Mouse (Mus musculus): ENCODE measurements around the gene Hacd3. TPM values are rescaled to one million over a fixed set of nuclear protein-coding genes. Genes with fewer than 3 reads are reported as not detected.

Gene Hacd3
- 91.3 and 92.1 TPM in 2 replicates for polyA plus RNA-seq (2015; fragmentation: Nextera tagmentation; extraction: Ambion mirVana)

- H3K27ac ChIP-seq = peak within 1 kb of the TSS; percentile 86
- under 1% methylated on average over 81 of the region's 81 CpGs for WGBS
- peak; percentile 90 for ATAC-seq (ENCODE audit: insufficient number of reproducible peaks, insufficient read depth, low FRiP score, low TSS enrichment, low read depth)
- no peaks in the 10 kb centered on the region for H3K9me3 ChIP-seq
- H3K4me2 ChIP-seq = peak within 1 kb of the TSS; percentile 87
- H3K27me3 ChIP-seq = no peaks in the 10 kb centered on the region
- peak within 1 kb of the TSS; percentile 98 for H3K4me3 ChIP-seq
- peak within 1 kb of the TSS; percentile 96 for H3K9ac ChIP-seq
- H3K4me1 ChIP-seq = peaks cover 36% of the 10 kb centered on the region
- no peaks in the 10 kb centered on the region for H3K36me3 ChIP-seq
Observed at GRCm38 (mm10) chr9:65020991-65021886, at the start of gene Hacd3. TSS of gene Hacd3 (minus strand) at chr9:65021693.

- Histone ChIP-seq H3K27me3 (no peaks in the 10 kb centered on the region), H3K4me3 (no peak overlapping the region), H3K27ac (no peak overlapping the region), H3K36me3 (peaks cover 89% of the 10 kb centered on the region), H3K4me2 (no peak overlapping the region), H3K9ac (no peak overlapping the region), H3K9me3 (no peaks in the 10 kb centered on the region), H3K4me1 (no peaks in the 10 kb centered on the region)
- ATAC-seq (ENCODE audit: insufficient number of reproducible peaks, insufficient read depth, low FRiP score, low TSS enrichment, low read depth) = no peak
- 90% methylated on average over 3 of the region's 3 CpGs for WGBS
Observed at GRCm38 (mm10) chr9:65070587-65070986, 49.1 kb upstream of the Hacd3 start.

DNA sequence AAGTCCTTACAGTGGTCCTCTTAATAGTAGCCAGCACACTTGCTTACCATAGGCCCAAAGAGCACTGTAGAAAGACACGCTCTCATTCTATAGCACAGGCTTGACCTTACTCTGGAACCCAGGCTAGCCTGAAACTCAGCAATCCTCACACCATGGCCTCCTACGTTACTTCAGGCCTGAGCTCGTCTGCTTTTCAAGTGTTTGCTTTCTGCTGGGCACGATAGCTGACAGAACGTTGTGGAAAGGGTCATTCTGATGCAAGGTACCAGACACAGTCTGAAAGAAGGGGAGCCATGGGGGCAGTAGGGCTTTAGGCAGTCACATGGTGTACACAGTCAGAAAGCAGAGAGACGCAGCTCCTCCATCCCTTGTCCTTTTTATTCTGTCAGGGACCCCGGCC, 42.8 kb upstream of the Hacd3 start:
- no peaks in the 10 kb centered on the region for H3K4me1 ChIP-seq
- no peak for ATAC-seq (ENCODE audit: insufficient number of reproducible peaks, insufficient read depth, low FRiP score, low TSS enrichment, low read depth)
- no peaks in the 10 kb centered on the region for H3K9me3 ChIP-seq
- 93% methylated on average over 7 of the region's 7 CpGs for WGBS
- H3K4me3 ChIP-seq = no peak overlapping the region
- H3K27me3 ChIP-seq = no peaks in the 10 kb centered on the region
- H3K36me3 ChIP-seq = peaks cover 74% of the 10 kb centered on the region
- no peak overlapping the region for H3K9ac ChIP-seq
- no peak overlapping the region for H3K4me2 ChIP-seq
- H3K27ac ChIP-seq = no peak overlapping the region

DNA sequence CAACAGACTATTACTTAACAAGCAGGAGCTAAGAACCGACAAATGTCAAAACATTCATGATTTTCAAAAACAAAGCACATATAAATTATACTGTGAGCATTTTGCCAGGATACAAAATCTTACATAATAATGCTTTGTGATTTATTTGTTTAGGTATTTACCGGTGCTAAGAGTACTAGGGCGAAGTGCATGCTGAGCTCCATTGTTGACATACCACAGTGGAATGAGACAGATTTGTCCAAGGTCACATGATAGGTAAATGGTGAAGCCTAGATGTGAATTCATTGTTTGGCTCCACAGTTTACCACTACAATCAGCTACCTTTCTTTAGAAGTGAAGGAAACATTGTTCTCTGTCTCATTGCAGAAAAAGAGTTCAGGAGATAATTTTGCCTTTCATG, 29.5 kb upstream of the Hacd3 start:
- H3K4me3 ChIP-seq = no peak overlapping the region
- no peaks in the 10 kb centered on the region for H3K9me3 ChIP-seq
- peaks cover 91% of the 10 kb centered on the region for H3K36me3 ChIP-seq
- no peaks in the 10 kb centered on the region for H3K27me3 ChIP-seq
- H3K27ac ChIP-seq = no peak overlapping the region
- no peak overlapping the region for H3K9ac ChIP-seq
- 96% methylated on average over 3 of the region's 3 CpGs for WGBS
- no peak for ATAC-seq (ENCODE audit: insufficient number of reproducible peaks, insufficient read depth, low FRiP score, low TSS enrichment, low read depth)
- H3K4me2 ChIP-seq = no peak overlapping the region
- 0 out of 2 replicates have a peak, but pooled peaks cover 4% of the 10 kb centered on the region for H3K4me1 ChIP-seq

DNA sequence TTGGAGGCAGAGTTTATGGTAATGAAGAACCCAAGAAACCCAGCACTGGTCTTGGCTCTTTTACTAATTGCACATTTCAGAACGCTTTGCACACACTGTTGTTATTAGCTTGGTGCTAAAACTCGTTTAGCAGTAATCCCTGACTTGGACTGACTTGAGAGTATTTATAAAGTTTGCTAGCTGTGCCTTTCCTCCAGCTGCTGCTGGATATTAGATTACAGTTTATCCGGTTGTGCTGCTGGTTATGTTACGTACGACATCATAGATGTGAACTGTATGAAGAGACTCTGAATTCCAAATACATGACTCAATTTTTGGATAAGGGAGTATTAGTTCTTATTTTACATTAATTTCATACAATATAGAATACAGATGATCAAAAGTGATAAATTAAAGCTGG, 27.9 kb upstream of the Hacd3 start:
- peaks cover 87% of the 10 kb centered on the region for H3K36me3 ChIP-seq
- no peak overlapping the region for H3K4me2 ChIP-seq
- ATAC-seq (ENCODE audit: insufficient number of reproducible peaks, insufficient read depth, low FRiP score, low TSS enrichment, low read depth) = no peak
- no peaks in the 10 kb centered on the region for H3K27me3 ChIP-seq
- H3K4me1 ChIP-seq = no peaks in the 10 kb centered on the region
- H3K9ac ChIP-seq = no peak overlapping the region
- H3K27ac ChIP-seq = no peak overlapping the region
- WGBS = 76% methylated on average over 5 of the region's 5 CpGs
- no peaks in the 10 kb centered on the region for H3K9me3 ChIP-seq
- no peak overlapping the region for H3K4me3 ChIP-seq

GRCm38 (mm10) chr9:65046993-65047392, 25.5 kb upstream of the Hacd3 start:
- Histone ChIP-seq H3K27ac (no peak overlapping the region), H3K4me2 (no peak overlapping the region), H3K4me3 (no peak overlapping the region), H3K27me3 (no peaks in the 10 kb centered on the region), H3K4me1 (no peaks in the 10 kb centered on the region), H3K9ac (no peak overlapping the region), H3K9me3 (no peaks in the 10 kb centered on the region), H3K36me3 (peaks cover 83% of the 10 kb centered on the region)
- ATAC-seq (ENCODE audit: insufficient number of reproducible peaks, insufficient read depth, low FRiP score, low TSS enrichment, low read depth) = no peak
- 85% methylated on average over 1 of the region's 1 CpGs for WGBS

- no peaks in the 10 kb centered on the region for H3K9me3 ChIP-seq
- H3K9ac ChIP-seq = no peak overlapping the region
- H3K4me2 ChIP-seq = no peak overlapping the region
- no peaks in the 10 kb centered on the region for H3K27me3 ChIP-seq
- H3K4me3 ChIP-seq = no peak overlapping the region
- peaks cover 79% of the 10 kb centered on the region for H3K36me3 ChIP-seq
- ATAC-seq (ENCODE audit: insufficient number of reproducible peaks, insufficient read depth, low FRiP score, low TSS enrichment, low read depth) = no peak
- H3K27ac ChIP-seq = no peak overlapping the region
- no peaks in the 10 kb centered on the region for H3K4me1 ChIP-seq
- 96% methylated on average over 5 of the region's 5 CpGs for WGBS
Observed at GRCm38 (mm10) chr9:65041430-65041829, 19.9 kb upstream of the Hacd3 start.

DNA sequence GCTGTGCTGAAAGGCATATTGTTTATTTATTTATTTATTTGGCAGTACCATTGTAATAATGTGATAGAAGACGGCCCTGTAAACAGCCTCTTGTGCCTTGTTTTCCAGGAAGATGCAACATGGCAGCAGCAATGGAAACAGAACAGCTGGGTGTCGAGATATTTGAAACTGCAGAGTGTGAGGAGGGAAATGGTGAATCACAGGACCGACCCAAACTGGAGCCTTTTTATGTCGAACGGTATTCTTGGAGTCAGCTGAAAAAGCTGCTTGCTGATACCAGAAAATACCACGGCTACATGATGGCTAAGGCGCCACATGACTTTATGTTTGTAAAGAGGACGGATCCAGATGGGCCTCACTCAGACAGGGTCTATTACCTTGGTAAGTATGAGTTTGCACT, 15.4 kb upstream of the Hacd3 start:
- H3K27me3 ChIP-seq = no peaks in the 10 kb centered on the region
- WGBS = 91% methylated on average over 8 of the region's 8 CpGs
- H3K27ac ChIP-seq = no peak overlapping the region
- peaks cover 11% of the 10 kb centered on the region for H3K4me1 ChIP-seq
- H3K36me3 ChIP-seq = peaks cover 52% of the 10 kb centered on the region
- H3K4me2 ChIP-seq = no peak overlapping the region
- H3K4me3 ChIP-seq = no peak overlapping the region
- H3K9me3 ChIP-seq = no peaks in the 10 kb centered on the region
- no peak overlapping the region for H3K9ac ChIP-seq
- ATAC-seq (ENCODE audit: insufficient number of reproducible peaks, insufficient read depth, low FRiP score, low TSS enrichment, low read depth) = no peak

GRCm38 (mm10) chr9:65036456-65036855, 15.0 kb upstream of the Hacd3 start:
- H3K36me3 ChIP-seq = peaks cover 50% of the 10 kb centered on the region

DNA sequence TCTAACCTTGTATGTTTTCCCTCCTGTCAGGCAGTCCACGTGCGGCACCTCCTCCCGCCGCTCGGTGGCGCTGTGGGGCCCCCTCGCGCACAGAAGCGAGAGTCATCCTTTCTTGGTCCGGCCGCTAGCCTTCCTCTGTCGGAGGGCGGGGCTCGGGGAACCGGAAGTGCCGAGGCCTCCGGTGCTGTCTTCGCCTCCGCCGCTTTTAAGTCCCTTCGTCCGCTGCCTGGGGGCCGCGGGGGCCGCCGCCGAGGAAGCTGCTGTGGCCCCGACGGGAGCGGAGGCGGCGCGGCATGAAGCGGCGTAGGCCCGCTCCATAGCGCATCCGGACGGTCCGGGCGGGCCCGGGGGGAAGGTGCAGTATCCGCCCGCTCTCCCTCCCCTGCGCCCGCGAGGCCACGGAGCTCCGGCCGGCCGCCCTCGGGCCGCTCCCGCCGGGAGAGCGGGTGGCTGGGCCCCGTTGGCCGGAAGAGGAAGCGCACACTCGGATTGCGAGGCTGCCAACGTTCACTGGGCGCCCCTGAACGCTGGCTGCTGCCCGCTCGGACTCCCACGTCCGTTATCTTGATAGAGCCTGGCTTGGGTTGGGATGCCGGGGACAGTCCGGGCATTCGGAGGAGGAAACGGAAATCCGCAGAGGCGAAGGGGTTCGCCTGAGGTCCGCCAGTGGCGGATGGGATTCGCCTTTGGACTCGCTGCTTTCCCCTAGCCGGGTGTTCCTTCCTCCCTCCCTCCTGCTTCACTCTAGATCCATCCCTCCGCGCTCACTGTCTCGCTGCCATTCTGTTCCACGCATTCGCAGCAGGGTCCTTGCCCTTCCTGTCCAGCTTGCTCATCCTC, 11.0 kb upstream of the Hacd3 start, which contains the start of gene Dpp8:
Gene Dpp8 (plus strand): TSS at position 146 of the 840 bp plus-strand sequence.
- peak within 1 kb of the TSS; percentile 88 for H3K27ac ChIP-seq
- no peaks in the 10 kb centered on the region for H3K27me3 ChIP-seq
- under 1% methylated on average over 85 of the region's 85 CpGs for WGBS
- H3K4me1 ChIP-seq = peaks cover 12% of the 10 kb centered on the region
- ATAC-seq (ENCODE audit: insufficient number of reproducible peaks, insufficient read depth, low FRiP score, low TSS enrichment, low read depth) = peak; percentile 90
- H3K9me3 ChIP-seq = no peaks in the 10 kb centered on the region
- H3K4me2 ChIP-seq = peak within 1 kb of the TSS; percentile 94
- peak within 1 kb of the TSS; percentile 100 for H3K4me3 ChIP-seq
- peak within 1 kb of the TSS; percentile 99 for H3K9ac ChIP-seq
- H3K36me3 ChIP-seq = peaks cover 14% of the 10 kb centered on the region

More at GRCm38 (mm10) chr9:65036456-65036855, 15.0 kb upstream of the Hacd3 start:
- no peaks in the 10 kb centered on the region for H3K27me3 ChIP-seq
- no peak overlapping the region for H3K4me3 ChIP-seq
- H3K9me3 ChIP-seq = no peaks in the 10 kb centered on the region
- peaks cover 12% of the 10 kb centered on the region for H3K4me1 ChIP-seq
- H3K9ac ChIP-seq = no peak overlapping the region
- 81% methylated on average over 1 of the region's 1 CpGs for WGBS
- no peak overlapping the region for H3K27ac ChIP-seq
- ATAC-seq (ENCODE audit: insufficient number of reproducible peaks, insufficient read depth, low FRiP score, low TSS enrichment, low read depth) = no peak
- no peak overlapping the region for H3K4me2 ChIP-seq

DNA sequence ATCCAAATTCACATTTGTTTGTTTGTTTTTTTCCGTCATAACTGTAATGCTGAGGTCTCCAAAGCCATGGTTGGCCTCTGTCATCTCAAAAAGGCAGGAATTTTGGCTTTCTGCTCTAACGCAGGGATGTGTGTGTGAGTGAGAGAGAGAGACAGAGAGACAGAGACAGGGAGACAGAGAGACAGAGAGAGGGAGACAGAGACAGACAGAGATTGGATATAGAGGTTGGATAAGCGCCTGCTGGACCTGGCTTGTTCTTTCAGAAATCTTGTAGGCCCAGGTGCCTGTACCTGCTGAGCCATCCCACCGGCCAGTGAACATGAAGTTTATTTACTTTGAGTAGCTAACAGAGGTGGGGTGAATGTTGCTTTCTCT, 10.4 kb upstream of the Hacd3 start:
- peaks cover 8% of the 10 kb centered on the region for H3K36me3 ChIP-seq
- H3K27ac ChIP-seq = 0 out of 2 replicates have a peak overlapping the region, but pooled peaks have one; percentile 88
- peaks cover 12% of the 10 kb centered on the region for H3K4me1 ChIP-seq
- H3K4me3 ChIP-seq = peak overlapping the region; percentile 100
- WGBS = 38% methylated on average over 4 of the region's 4 CpGs
- H3K4me2 ChIP-seq = peak overlapping the region; percentile 94
- H3K9ac ChIP-seq = peak overlapping the region; percentile 99; the same call in 1 of the 2 replicates
- no peaks in the 10 kb centered on the region for H3K27me3 ChIP-seq
- ATAC-seq (ENCODE audit: insufficient number of reproducible peaks, insufficient read depth, low FRiP score, low TSS enrichment, low read depth) = no peak
- H3K9me3 ChIP-seq = no peaks in the 10 kb centered on the region
